Mouse (Mus musculus) regulatory T cell (primary cell): Measurements from ENCODE around the gene Satb1.

Experiments
- in situ Hi-C: fragments of 300-600 bp; cut with MboI, MseI; formaldehyde crosslinking; loops from one replicate; pipeline ENCODE4 v1.15.1; 2025; ENCODE audit warnings: high pct_unique_total_duplicates

The Satb1 gene

GRCm38 (mm10) chr17:51780036-51780435 is 53.1 kb downstream of the Satb1 start:
- in situ Hi-C loops, result no loop called here

DNA sequence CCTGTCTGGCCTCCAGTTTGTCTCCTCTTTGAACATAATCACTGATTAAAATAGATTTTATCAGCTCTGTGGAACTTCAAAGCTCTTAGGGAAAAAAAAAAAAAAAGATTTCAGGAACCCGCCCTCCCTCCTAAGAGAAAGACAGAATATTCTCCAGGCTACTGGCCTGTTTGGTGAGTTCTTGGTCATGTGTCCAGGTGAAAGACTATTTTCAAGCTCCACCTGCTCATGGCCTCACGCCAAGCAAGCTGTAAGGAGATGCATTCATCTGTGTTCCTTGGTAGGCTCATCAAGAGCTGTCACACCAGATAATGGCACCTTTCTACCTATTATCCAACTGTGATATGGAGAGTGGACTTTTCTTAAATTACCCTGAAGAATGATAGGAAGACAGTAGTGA is 54.1 kb downstream of the Satb1 start:
- in situ Hi-C loops, result no loop called here

- in situ Hi-C loops, result no loop called here
Observed at GRCm38 (mm10) chr17:51777813-51778212, 55.3 kb downstream of the Satb1 start.

DNA sequence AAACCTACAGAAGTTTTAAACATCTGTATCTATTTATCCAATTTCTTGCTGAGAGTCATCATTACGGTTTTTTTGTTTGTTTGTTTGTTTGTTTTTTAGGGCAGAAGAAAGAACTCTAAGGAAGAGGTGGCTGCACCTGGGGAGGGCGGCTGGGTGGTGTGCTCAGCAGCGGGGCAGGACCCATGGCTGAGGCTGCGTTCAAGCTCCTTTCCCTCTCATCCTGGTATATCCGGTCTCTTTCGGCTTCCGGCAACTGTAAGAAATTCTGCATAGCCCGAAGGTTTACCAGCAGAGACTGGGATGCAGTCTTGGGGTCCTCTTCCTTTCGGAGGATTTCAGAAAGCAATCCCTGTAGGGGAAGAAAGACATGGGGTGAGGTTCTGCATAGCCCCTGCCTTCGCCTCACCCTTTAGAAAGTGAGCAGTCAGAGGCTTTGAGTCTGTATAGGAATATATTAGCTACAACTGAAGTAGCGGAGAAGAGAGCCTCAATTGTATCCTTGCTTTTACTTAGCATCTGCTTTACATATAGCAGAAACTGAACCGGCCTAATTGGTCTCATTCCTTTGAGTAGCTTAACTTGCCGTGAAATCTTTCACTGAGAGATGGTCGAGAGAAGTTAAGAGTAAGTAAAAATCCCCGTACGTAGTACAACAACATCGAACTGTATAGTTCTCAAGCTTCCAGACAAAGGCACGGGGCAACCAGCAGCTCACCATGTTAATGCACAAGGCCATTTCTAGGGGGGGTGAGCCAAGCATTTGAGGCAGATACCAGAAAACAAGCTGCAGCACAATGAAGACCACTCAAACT is 57.8 kb downstream of the Satb1 start:
- in situ Hi-C loops, result no loop called here

DNA sequence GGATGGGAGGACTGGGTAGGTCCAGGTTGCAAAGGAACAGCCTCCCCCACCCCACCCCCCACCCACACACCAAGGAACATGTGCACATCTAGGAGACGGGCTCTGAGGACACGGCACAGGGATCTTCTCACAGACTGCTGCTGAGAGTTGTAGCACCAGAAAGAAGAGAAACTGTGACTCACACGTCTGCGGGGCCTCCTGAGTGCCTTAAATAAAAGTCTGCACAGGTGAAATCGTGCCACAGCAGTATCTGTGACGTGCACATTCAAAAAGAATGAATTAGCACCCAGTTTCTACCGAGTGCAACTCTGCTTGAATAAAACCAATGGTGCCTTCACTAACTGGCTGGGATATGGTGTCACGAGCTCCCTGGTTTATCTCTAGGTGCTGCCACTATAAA is 69.5 kb downstream of the Satb1 start:
- in situ Hi-C loops, result no loop called here

GRCm38 (mm10) chr17:51762503-51762902 is 70.6 kb downstream of the Satb1 start:
- in situ Hi-C loops, result no loop called here

DNA sequence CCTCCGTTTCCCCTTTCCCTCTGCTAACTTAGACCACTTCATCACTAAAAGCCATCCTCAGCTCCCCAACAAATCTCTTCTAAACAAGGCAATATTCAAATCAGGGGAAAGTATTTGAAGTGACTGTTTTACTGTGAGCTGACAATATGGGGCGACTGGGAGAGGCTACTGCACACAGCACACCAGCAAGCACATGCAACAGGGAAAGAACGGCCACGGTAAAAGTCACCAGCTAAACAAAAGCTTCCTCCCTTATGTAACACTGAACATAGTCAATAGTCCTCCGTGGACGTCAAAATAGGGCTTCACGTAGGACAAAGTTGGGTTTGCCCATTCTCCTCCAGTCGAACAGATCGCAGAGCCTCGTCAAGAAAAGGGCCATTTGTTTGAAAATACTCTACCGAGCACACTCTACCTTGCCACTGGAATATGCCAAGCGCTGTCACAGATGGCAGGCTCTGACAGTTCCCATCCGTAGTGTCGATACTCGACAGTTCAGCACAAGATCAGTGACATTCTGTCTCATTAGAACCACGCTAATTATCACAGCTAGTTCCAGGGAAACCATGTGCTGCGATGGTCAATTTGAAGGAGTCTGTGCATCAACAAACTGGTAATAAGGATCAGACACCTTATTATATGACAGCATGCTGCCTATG is 72.0 kb downstream of the Satb1 start:
- in situ Hi-C loops, result no loop called here

GRCm38 (mm10) chr17:51760251-51760887 is 72.7 kb downstream of the Satb1 start:
- in situ Hi-C loops, result no loop called here

DNA sequence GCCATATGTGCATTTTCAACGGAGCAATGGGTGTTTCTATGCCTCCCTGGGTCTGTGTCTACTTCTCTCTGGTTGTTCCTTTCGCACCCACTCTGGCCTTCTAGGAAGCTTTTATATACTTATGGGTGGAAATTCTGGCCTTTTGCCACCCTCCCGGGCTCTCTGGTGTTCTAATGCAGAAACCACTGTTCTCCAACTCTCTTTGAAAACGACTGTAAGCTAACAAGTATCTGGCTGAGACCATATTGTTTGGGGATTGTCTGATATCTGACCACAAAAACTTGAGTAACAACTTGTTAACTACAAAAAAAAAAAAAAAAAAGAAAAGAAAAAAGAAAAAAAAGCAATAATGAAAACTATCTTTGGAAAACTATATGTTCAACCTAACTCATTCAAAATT is 73.6 kb downstream of the Satb1 start:
- in situ Hi-C loops, result no loop called here

- in situ Hi-C loops, result no loop called here
Observed at GRCm38 (mm10) chr17:51752142-51752541, 80.9 kb downstream of the Satb1 start.

DNA sequence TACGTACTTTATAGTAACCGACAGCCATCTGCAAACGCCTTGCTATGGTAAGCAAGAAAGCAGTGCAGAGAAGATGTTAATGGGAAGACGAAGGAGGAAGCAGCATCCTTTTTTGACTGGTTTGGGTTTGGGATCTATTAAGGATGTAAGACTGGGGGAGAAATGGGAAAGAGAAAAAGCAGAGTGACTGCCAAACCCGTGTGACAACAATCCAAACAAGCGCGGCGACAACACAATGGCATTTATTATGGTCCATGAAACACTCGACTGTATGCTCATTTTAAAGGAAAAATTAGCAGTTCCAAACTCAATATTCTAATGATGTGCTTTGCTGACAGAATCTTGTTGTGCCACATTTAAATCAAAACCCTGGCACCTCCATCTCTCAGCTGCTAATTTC is 85.9 kb downstream of the Satb1 start:
- in situ Hi-C loops, result no loop called here

- in situ Hi-C loops, result no loop called here
Observed at GRCm38 (mm10) chr17:51742502-51742901, 90.6 kb downstream of the Satb1 start.

DNA sequence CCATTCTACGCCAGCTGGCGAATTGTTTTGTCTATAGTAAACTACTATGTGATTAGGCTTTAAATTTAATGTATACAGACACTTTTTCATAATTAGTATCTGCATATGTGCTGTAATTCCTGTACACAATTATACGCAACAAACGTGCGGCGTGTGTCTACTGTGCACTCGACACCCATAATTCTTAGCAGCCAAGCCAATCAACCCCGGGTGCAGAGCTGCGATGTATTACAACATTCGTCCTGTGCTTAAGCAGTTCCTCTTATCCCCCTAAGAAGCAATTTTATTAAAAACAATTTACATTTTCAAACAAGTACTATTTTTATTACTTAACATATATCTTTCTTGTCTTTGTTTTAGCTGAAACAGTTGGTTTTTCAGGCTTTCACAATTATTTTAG is 92.0 kb downstream of the Satb1 start:
- in situ Hi-C loops, result no loop called here

DNA sequence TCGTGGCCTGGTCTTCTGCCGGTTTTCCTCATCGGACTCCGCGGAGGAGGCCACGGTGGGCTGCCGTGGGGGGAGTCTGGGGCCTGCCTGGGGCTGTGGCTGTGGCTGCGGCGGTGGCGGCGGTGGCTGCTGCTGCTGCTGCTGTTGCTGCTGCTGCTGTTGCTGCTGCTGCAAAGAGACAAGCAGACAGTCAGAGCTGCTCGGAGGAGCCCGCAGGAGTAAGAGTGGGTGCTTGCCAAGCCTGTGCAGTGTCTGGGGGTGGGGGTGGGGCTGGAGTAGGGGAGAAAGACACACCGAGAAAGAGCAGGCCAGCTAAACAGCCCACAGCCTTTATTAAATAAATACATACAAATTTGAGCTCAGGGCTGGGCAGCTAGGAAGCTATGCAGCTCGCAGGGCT is 92.8 kb downstream of the Satb1 start:
- in situ Hi-C loops, result no loop called here

DNA sequence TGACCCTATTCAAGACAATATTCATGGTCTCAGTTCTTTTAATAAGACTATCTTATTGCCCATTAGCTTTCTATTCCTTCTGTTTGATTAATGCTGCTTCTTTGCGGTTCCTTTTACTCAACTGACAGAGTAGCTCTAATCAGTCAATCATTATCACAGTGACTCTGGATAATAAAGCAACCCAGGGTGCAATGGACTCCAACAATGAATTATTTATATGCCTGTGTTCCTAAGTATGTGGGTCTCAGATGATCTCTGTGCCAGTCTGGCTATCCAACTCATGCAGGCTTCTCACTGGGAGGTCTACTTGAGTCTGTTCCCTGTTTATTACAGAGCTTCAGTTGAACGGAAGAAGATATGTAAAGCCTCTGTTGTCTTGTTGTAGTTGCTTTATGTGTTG is 108.6 kb downstream of the Satb1 start:
- in situ Hi-C loops, result no loop called here

GRCm38 (mm10) chr17:51695711-51696110 is 137.4 kb downstream of the Satb1 start:
- in situ Hi-C loops, result no loop called here

DNA sequence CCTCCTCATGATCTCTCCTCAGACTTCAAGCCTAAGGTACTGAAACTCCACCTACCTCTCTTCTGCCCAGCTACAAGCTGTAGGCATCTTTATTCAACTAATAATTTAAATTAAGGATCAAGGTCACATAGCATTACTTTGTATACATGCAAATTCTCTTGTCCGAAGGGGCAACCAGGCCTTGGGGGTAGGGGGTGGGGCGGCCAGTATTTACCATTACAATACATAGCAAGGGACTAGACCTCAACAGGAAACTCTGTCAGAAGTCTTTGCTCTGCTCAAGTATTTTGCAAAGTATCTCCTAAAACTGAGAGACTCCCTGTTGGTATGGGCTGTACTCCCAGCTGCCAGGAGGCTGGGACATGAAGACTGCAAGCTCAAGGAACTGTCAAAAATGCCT is 137.8 kb downstream of the Satb1 start:
- in situ Hi-C loops, result no loop called here

DNA sequence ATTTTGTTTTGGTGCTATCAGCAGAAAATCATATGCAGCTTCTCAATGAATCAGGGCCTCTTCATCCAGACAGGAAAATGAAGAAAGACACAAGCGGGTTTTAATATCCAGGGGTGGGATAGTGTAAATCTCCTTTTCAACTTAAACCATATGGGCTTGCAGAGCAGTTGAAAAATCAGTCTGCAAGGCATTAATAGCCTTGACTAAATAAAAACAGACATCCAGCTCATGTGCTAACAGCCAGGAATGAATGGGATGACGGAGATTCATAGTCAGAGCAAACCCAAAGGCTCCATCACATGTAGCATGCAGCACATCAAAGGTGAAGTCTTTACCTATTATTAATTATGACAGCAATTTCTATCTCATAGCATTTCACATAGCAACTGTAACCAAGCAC is 142.6 kb downstream of the Satb1 start:
- in situ Hi-C loops, result no loop called here

DNA sequence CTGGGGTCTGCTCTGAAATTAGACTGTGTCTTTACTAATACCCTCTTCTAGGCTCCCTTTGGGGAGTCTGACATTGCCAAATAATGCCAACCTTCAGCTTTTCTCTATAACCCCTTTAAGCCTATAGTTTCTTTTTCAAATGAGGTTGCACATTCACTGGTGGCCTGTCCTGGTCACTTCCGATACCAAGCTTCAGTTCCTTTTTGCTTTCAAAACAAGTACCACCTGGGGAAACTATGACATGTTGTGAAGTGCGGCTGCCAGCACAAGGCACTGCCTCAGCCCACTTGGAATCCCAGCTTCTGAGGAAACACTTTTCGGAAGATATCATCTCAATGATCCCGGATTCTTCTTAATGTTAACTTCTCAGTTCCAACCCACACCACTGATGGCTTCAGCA is 145.9 kb downstream of the Satb1 start:
- in situ Hi-C loops, result no loop called here
